Mouse (Mus musculus) heart, postnatal 0 days (tissue): ENCODE data around the gene Akr1b8.

Experiments
- CTCF ChIP-seq: IDR thresholded peaks from 2 replicates; pipeline ENCODE4 v1.5.1; 2016; ENCODE audit warnings: antibody characterized with exemption, control low read depth, low read depth
- EP300 ChIP-seq: IDR thresholded peaks from 2 replicates; pipeline ENCODE4 v1.6.1; 2016; ENCODE audit warnings: antibody characterized with exemption, low read depth

DNA sequence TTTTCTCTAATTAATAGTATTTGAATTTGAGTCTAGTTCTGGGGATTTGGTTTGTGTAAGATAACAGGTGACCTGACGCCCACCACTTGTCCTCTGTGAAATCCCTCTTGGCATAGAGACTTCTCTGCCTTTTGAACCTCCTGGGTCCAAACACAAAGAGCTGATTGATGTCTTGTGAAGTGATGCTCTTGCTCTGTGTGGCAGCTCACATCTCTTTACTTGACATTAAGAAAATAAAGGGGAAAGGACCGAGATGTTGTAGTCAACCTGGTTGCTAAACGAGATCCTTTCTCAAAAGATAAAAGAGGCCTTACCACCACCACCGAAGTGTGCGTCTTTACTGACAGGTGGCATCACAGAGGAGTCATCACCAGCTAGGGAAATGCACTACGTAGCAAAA is 35.3 kb upstream of the Akr1b8 start:
- TF ChIP-seq EP300 (no peak), CTCF (no peak)
